Mouse (Mus musculus) embryonic fibroblast, embryonic 13.5 days (primary cell): Measurements from ENCODE around the gene Erbb4.

Experiments used
- CTCF ChIP-seq: IDR thresholded peaks from 2 replicates; pipeline ENCODE4 v1.5.1; 2011; ENCODE audit warnings: mild to moderate bottlenecking, control low read depth, low read length, moderate library complexity, borderline replicate concordance; ENCODE audit not compliant: insufficient read depth
- POLR2A ChIP-seq: IDR thresholded peaks from 2 replicates; pipeline ENCODE4 v1.6.1; 2011; ENCODE audit warnings: low read depth, mild to moderate bottlenecking, control low read depth, low read length, moderate library complexity

- TF ChIP-seq POLR2A, result no peak
- no peak for TF ChIP-seq CTCF
These were observed 215.8 kb downstream of the Erbb4 start for GRCm38 (mm10) chr1:68892041-68892440.
